Mouse (Mus musculus) liver, embryonic 14.5 days (tissue): ENCODE measurements at regions not wholly inside any gene's neighbourhood (a gene's known extent, or its start where the extent isn't known, plus 50 kb on each side); places are given as distances from the start of the nearest gene placed in this dataset.

Experiments
- ATAC-seq: fragments of 200-750 bp; cut with Nextera tagmentation; 2 replicates; pipeline ENCODE4 v1.8.0; 2017; ENCODE audit warnings: moderate number of reproducible peaks, mild to moderate bottlenecking, moderate library complexity; ENCODE audit not compliant: insufficient read depth
- DNase-seq, 3 experiments: peaks; one replicate each; pipeline ENCODE4 v3.0.0-alpha.2; 2012 to 2013; ENCODE audit warnings: low read depth in 3 of 3, low spot score in 3 of 3
- H3K27ac ChIP-seq: fragments of 300-500 bp; sonication (generic); 2 replicates; pipeline ENCODE4 v1.5.1; 2014; ENCODE audit warnings: moderate library complexity, mild to moderate bottlenecking, control low read depth, inconsistent platforms
- H3K27me3 ChIP-seq: fragments of 300-500 bp; sonication (generic); 2 replicates; pipeline ENCODE4 v1.6.1; 2014; ENCODE audit warnings: mild to moderate bottlenecking, low read length, moderate library complexity; ENCODE audit not compliant: control insufficient read depth, insufficient read depth
- H3K36me3 ChIP-seq: fragments of 300-500 bp; sonication (generic); replicated peaks from 2 replicates; pipeline ENCODE4 v1.6.1; 2014; ENCODE audit warnings: low read depth; ENCODE audit not compliant: control insufficient read depth, insufficient read depth
- H3K4me1 ChIP-seq, 2 experiments: fragments of 200-500 bp in 1 of 2; fragments of 300-500 bp in 1 of 2; sonication (generic) in 1 of 2; replicated peaks; 2 replicates each; pipeline ENCODE4 v1.6.1; 2012 to 2014; ENCODE audit warnings: antibody characterized with exemption in 1 of 2, inconsistent platforms in 1 of 2, low read length in 1 of 2; ENCODE audit not compliant: control insufficient read depth in 2 of 2, insufficient read depth in 2 of 2
- H3K4me2 ChIP-seq: fragments of 300-500 bp; sonication (generic); 2 replicates; pipeline ENCODE4 v1.6.1; 2014; ENCODE audit warnings: low read depth, mild to moderate bottlenecking, control low read depth, moderate library complexity
- H3K4me3 ChIP-seq, 2 experiments: fragments of 200-500 bp in 1 of 2; fragments of 300-500 bp in 1 of 2; sonication (generic) in 1 of 2; 2 replicates each; pipeline ENCODE4 v1.5.1; 2012 to 2014; ENCODE audit warnings: low read depth in 2 of 2, low read length in 2 of 2, mild to moderate bottlenecking in 2 of 2, control low read depth in 1 of 2, inconsistent platforms in 1 of 2, moderate library complexity in 1 of 2; ENCODE audit not compliant: insufficient read depth in 1 of 2
- H3K9ac ChIP-seq: fragments of 300-500 bp; sonication (generic); replicated peaks from 2 replicates; pipeline ENCODE4 v1.6.1; 2014; ENCODE audit warnings: mild to moderate bottlenecking, control low read depth, moderate library complexity
- H3K9me3 ChIP-seq: fragments of 300-500 bp; sonication (generic); 2 replicates; pipeline ENCODE4 v1.6.1; 2016; ENCODE audit warnings: low read length, mixed read lengths; ENCODE audit not compliant: control insufficient read depth
- CTCF ChIP-seq: IDR thresholded peaks from 2 replicates; pipeline ENCODE4 v1.5.1; 2016; ENCODE audit warnings: antibody characterized with exemption, low read depth, control low read depth
- EP300 ChIP-seq: IDR thresholded peaks from 2 replicates; pipeline ENCODE4 v1.6.1; 2016; ENCODE audit warnings: antibody characterized with exemption, low read depth
- WGBS: fragments of 180-500 bp; shearing (Covaris S2); extraction: QIAGEN DNeasy Blood & Tissue Kit; methylation state at CpG from one replicate; pipeline ENCODE4 v1.1.7; 2014; ENCODE audit not compliant: insufficient replicate concordance; 5-methylcytosine and 5-hydroxymethylcytosine counted together

DNA sequence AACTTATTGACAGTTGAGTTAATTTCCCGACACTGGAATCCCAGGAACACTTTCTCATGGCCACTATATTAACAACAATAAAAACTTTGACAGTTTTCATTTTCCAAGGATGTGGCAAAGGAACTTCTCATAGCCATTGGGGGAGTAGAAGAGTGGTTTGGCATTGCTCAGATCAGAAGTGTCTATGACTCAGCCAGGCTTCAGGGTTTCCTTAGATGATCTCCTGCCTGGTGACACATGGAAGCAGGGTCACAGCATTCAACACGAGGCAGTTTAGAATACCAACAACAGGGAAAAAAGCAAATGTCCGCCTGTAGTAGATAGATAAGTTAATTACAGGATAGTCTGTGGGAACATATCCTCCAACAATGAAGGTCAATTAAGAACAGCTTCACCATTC is 228.1 kb upstream of the Gm12728 start:
- H3K4me3 ChIP-seq, result no peak overlapping the region
- no peaks in the 10 kb centered on the region for H3K36me3 ChIP-seq
- no peak overlapping the region for H3K9ac ChIP-seq
- no peaks in the 10 kb centered on the region for H3K9me3 ChIP-seq
- H3K27ac ChIP-seq, result no peak overlapping the region
- no peaks in the 10 kb centered on the region for H3K27me3 ChIP-seq
- ATAC-seq (no peak), DNase-seq (no peak)
- TF ChIP-seq CTCF, result no peak
- TF ChIP-seq EP300, result no peak
- peaks cover 3 to 4% of the 10 kb centered on the region in 2 experiments; a peak in 3 of 4 replicates for H3K4me1 ChIP-seq
- WGBS, result 38% methylated on average over 3 of the region's 3 CpGs
- H3K4me2 ChIP-seq, result no peak overlapping the region

DNA sequence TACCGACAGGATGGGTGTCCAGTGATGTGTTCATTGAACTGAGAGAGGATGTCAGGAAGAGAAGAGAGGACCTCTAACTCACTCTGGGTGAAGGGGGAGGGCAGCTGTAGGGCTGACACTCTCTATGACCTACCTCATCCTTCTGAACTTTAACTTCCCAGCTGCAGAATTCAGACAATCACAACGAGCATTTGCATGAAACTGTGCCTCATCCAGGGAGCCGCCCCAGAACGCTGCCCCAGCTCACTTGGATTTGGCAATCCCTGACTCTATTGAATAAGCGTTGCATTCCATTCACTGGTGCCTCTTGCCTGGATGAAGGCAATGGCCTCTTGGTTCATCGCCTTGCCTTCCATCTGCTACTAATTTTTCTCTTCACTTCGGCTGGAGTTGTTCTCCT is 223.9 kb upstream of the Gm12728 start:
- no peak overlapping the region for H3K4me3 ChIP-seq
- 69% methylated on average over 7 of the region's 7 CpGs for WGBS
- H3K27me3 ChIP-seq, result no peaks in the 10 kb centered on the region
- H3K4me2 ChIP-seq, result no peak overlapping the region
- H3K9me3 ChIP-seq, result no peaks in the 10 kb centered on the region
- ATAC-seq, result no peak
- TF ChIP-seq CTCF (no peak), EP300 (no peak)
- DNase-seq, result no peak
- peaks cover 4 to 11% of the 10 kb centered on the region in 2 experiments; a peak in 3 of 4 replicates for H3K4me1 ChIP-seq
- H3K36me3 ChIP-seq, result no peaks in the 10 kb centered on the region
- H3K27ac ChIP-seq, result no peak overlapping the region
- H3K9ac ChIP-seq, result no peak overlapping the region

DNA sequence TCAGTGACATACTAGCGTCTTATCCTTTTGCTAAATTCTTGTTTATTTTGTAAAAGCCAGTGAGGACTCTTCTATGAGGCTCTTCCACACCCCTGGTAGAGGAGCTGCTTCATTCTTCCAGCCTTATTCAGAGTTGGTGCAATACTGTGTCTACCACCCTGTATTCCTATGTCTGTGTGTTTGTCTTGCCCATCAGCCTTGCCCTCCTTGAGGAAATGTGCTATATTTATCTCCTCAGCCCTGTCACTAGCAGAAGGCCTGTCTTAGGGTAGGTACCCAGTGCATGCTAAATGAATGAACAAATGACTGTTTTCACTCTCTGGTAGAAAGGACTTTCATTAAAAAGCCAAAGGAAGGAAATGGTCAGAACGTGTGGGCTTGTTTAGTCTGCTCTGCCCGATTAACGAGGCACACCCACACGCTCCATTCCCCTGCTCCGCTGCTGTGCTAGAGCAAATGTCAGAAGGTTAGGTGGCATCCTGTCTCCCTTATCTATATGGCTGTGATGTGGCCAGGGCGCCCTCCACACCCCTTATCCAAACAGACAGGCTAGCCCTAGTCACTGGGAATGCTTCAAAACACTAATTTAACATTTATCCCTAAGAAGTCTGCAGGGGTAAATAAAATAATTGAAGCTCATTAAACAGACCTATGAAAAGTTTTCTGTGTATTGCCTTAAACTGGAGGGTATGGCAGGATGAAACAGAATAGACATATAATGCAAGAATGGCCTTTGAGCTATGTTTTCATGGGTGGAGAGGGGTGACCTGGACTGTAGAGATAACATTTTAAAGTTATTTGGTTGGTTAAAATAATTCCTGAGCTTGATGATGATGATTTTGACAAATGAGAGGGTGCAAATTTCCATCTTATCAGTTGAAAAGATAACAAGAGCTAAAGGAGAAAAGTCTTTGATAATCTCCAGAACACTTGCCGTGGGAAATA is 222.9 kb upstream of the Gm12728 start:
- peak; percentile 57 for TF ChIP-seq EP300
- no peak for TF ChIP-seq CTCF
- DNase-seq, result peak; percentile 17 to 41 (median 38)
- H3K4me2 ChIP-seq, result 0 out of 2 replicates have a peak overlapping the region, but pooled peaks have one; percentile 12
- no peaks in the 10 kb centered on the region for H3K27me3 ChIP-seq
- H3K9me3 ChIP-seq, result no peaks in the 10 kb centered on the region
- no peak overlapping the region for H3K4me3 ChIP-seq
- WGBS, result 12% methylated on average over 8 of the region's 8 CpGs
- no peaks in the 10 kb centered on the region for H3K36me3 ChIP-seq
- no peak overlapping the region for H3K9ac ChIP-seq
- ATAC-seq, result peak; percentile 100
- no peak overlapping the region; the same call in 1 of the 2 replicates for H3K27ac ChIP-seq
- peaks cover 4 to 11% of the 10 kb centered on the region in 2 experiments; a peak in 3 of 4 replicates for H3K4me1 ChIP-seq

DNA sequence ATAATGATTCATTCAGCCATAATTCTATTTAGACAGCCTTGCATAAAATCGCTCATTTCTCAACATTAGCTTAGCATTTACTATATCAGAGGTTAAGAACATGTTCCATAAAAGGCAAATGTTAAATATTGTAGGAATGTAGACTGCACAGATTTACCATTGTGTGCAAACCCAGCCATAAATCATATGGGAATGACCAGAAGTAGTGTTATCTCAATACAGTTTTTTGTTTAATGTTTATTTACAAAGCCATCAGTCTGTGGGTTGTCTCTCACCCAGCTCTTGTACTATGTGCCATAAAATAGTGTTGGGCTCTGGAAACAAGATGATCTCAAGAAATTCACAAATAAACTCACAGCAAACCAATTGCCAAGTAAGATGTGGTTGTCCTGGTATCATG is 220.0 kb upstream of the Gm12728 start:
- Histone ChIP-seq H3K36me3 (no peaks in the 10 kb centered on the region), H3K4me3 (no peak overlapping the region), H3K27ac (no peak overlapping the region), H3K4me2 (no peak overlapping the region), H3K27me3 (no peaks in the 10 kb centered on the region), H3K9me3 (no peaks in the 10 kb centered on the region), H3K9ac (no peak overlapping the region), H3K4me1 (peaks cover 4 to 11% of the 10 kb centered on the region in 2 experiments; a peak in 3 of 4 replicates)
- DNase-seq (no peak), ATAC-seq (no peak)
- WGBS, result 54% methylated on average over 1 of the region's 1 CpGs
- no peak for TF ChIP-seq CTCF

DNA sequence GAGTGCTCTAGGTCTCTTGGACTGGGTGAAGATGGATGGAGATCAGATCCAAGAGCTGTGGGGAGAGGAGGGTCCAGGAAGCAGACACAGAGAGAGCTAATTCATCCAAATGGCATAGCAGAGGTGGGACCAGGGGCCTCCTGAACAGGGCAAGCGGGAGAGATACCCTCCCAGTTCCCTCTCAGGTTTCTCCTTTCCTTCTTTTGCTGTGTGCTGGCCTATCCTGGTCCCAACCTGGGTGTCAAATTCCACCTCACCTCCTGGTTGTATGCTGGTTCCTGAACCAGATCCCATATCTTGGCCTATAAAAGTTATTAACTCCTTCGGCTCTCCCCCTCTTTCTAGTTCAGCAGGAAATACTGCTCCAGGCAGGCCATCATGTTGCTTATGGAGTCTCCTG is 214.1 kb upstream of the Gm12728 start:
- Histone ChIP-seq H3K4me1 (no peaks in the 10 kb centered on the region), H3K4me2 (no peak overlapping the region), H3K27me3 (no peaks in the 10 kb centered on the region), H3K36me3 (no peaks in the 10 kb centered on the region), H3K27ac (no peak overlapping the region), H3K4me3 (no peak overlapping the region), H3K9me3 (no peaks in the 10 kb centered on the region), H3K9ac (no peak overlapping the region)
- TF ChIP-seq EP300, result no peak
- TF ChIP-seq CTCF, result no peak
- WGBS, result 56% methylated on average over 2 of the region's 2 CpGs
- ATAC-seq, result no peak
- no peak for DNase-seq
